Mouse (Mus musculus): Measurements from ENCODE around the gene A730071L15Rik. TPM values are rescaled to one million over a fixed set of nuclear protein-coding genes. Genes with fewer than 3 reads are reported as not detected.
A peak's percentile ranks its signal among the peaks of the same experiment; 100 is the strongest.

A730071L15Rik gene
- 2.4 TPM in 1 of 2 replicates, not detected in the other for total RNA-seq (2014; fragmentation: Nextera tagmentation)
- total RNA-seq (2017) = 0.17 and 0.71 TPM in 2 replicates
- polyA plus RNA-seq (2012) = not detected in 2 replicates

- no peaks in the 10 kb centered on the region for H3K9me3 ChIP-seq (replicated peaks)
- H3K27me3 ChIP-seq (ENCODE audit: insufficient read depth, low read length) = no peaks in the 10 kb centered on the region
- TF ChIP-seq POLR2AphosphoS5 (IDR thresholded peaks at IDR 0.05; ENCODE audit: insufficient replicate concordance, low read depth, low read length) = no peak
- no peak for TF ChIP-seq GATA2 (IDR thresholded peaks at IDR 0.05; ENCODE audit: borderline replicate concordance, low read depth, low read length)
- peaks cover 36% of the 10 kb centered on the region for H3K4me1 ChIP-seq (ENCODE audit: insufficient read depth, low read depth, low read length)
- no peak for ATAC-seq (ENCODE audit: extremely low read depth, insufficient number of reproducible peaks, low FRiP score, poor library complexity, severe bottlenecking)
- no peak for DNase-seq (ENCODE audit: low spot score)
- H3K4me3 ChIP-seq (ENCODE audit: low read depth, low read length) = peak within 1 kb of the TSS; percentile 99
- H3K36me3 ChIP-seq (replicated peaks) = peaks cover 32% of the 10 kb centered on the region
Observed at GRCm38 (mm10) chr11:6199410-6200086, at the start of gene A730071L15Rik. TSS of gene A730071L15Rik (plus strand) at chr11:6200029.

- DNase-seq (ENCODE audit: low spot score) (no peak), ATAC-seq (ENCODE audit: extremely low read depth, insufficient number of reproducible peaks, low FRiP score, poor library complexity, severe bottlenecking) (no peak)
- H3K36me3 ChIP-seq (replicated peaks) = peaks cover 44% of the 10 kb centered on the region
- TF ChIP-seq CTCF (IDR thresholded peaks at IDR 0.05; ENCODE audit: low read depth, low read length) = no peak
- TF ChIP-seq POLR2AphosphoS5 (IDR thresholded peaks at IDR 0.05; ENCODE audit: insufficient replicate concordance, low read depth, low read length) = no peak
- TF ChIP-seq GATA2 (IDR thresholded peaks at IDR 0.05; ENCODE audit: borderline replicate concordance, low read depth, low read length) = no peak
- no peak for TF ChIP-seq GATA1 (IDR thresholded peaks at IDR 0.05; ENCODE audit: borderline replicate concordance, low read length)
- no peaks in the 10 kb centered on the region for H3K9me3 ChIP-seq (replicated peaks)
- H3K4me1 ChIP-seq (ENCODE audit: insufficient read depth, low read depth, low read length) = peaks cover 15% of the 10 kb centered on the region
- no peaks in the 10 kb centered on the region for H3K27me3 ChIP-seq (ENCODE audit: insufficient read depth, low read length)
- no peak overlapping the region for H3K4me3 ChIP-seq (ENCODE audit: low read depth, low read length)
Observed at GRCm38 (mm10) chr11:6152864-6153263, 47.0 kb upstream of the A730071L15Rik start.

DNA sequence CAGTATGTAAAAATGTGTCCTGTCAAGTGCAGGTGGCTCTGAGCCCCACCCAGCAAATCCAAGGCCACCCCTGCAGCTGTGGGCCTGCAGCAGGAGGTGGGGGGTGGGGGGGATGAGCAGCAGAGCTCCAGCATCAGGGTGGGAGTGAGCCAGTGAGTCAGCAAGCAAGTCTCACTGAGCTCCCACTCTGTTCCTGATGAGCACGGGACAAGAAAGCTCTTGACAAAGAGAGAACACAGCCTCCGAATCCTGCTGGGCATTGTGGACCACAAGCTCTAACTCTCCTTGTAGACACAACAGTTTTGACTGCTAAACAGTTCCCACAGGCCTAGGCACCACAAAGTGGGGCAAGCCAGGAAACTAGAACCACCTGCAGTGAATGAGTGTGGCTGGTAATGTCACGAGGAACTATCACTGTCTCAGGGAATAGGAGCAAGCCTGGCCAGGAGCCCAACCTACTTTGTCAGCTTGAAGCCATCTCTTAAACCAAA, 45.6 kb upstream of the A730071L15Rik start:
- DNase-seq (ENCODE audit: low spot score) = peak; percentile 32
- peak; percentile 15; the same call in 1 of the 2 replicates for ATAC-seq (ENCODE audit: extremely low read depth, insufficient number of reproducible peaks, low FRiP score, poor library complexity, severe bottlenecking)
- Histone ChIP-seq H3K27me3 (ENCODE audit: insufficient read depth, low read length) (no peaks in the 10 kb centered on the region), H3K4me1 (ENCODE audit: insufficient read depth, low read depth, low read length) (peaks cover 15% of the 10 kb centered on the region), H3K4me3 (ENCODE audit: low read depth, low read length) (peak overlapping the region; percentile 13; the same call in 1 of the 2 replicates), H3K9me3 (replicated peaks) (no peaks in the 10 kb centered on the region), H3K36me3 (replicated peaks) (peaks cover 38% of the 10 kb centered on the region)
- no peak for TF ChIP-seq GATA1 (IDR thresholded peaks at IDR 0.05; ENCODE audit: borderline replicate concordance, low read length)
- no peak for TF ChIP-seq GATA2 (IDR thresholded peaks at IDR 0.05; ENCODE audit: borderline replicate concordance, low read depth, low read length)
- TF ChIP-seq TAL1 (conservative IDR thresholded peaks at IDR 0.05; ENCODE audit: low read depth, low read length) = no peak
- TF ChIP-seq CTCF (IDR thresholded peaks at IDR 0.05; ENCODE audit: low read depth, low read length) = no peak
- TF ChIP-seq POLR2AphosphoS5 (IDR thresholded peaks at IDR 0.05; ENCODE audit: insufficient replicate concordance, low read depth, low read length) = no peak

- H3K4me1 ChIP-seq (ENCODE audit: insufficient read depth, low read depth, low read length) = peaks cover 15% of the 10 kb centered on the region
- H3K36me3 ChIP-seq (replicated peaks) = peaks cover 26% of the 10 kb centered on the region
- no peaks in the 10 kb centered on the region for H3K27me3 ChIP-seq (ENCODE audit: insufficient read depth, low read length)
- DNase-seq (ENCODE audit: low spot score) (no peak), ATAC-seq (ENCODE audit: extremely low read depth, insufficient number of reproducible peaks, low FRiP score, poor library complexity, severe bottlenecking) (no peak)
- TF ChIP-seq GATA1 (IDR thresholded peaks at IDR 0.05; ENCODE audit: borderline replicate concordance, low read length) (no peak), POLR2AphosphoS5 (IDR thresholded peaks at IDR 0.05; ENCODE audit: insufficient replicate concordance, low read depth, low read length) (no peak), GATA2 (IDR thresholded peaks at IDR 0.05; ENCODE audit: borderline replicate concordance, low read depth, low read length) (no peak), TAL1 (conservative IDR thresholded peaks at IDR 0.05; ENCODE audit: low read depth, low read length) (no peak), CTCF (IDR thresholded peaks at IDR 0.05; ENCODE audit: low read depth, low read length) (no peak)
- no peak overlapping the region for H3K4me3 ChIP-seq (ENCODE audit: low read depth, low read length)
- no peaks in the 10 kb centered on the region for H3K9me3 ChIP-seq (replicated peaks)
Observed at GRCm38 (mm10) chr11:6156651-6157050, 43.2 kb upstream of the A730071L15Rik start.

- H3K27me3 ChIP-seq (ENCODE audit: insufficient read depth, low read length) = no peaks in the 10 kb centered on the region
- TF ChIP-seq GATA1 (IDR thresholded peaks at IDR 0.05; ENCODE audit: borderline replicate concordance, low read length) (no peak), CTCF (IDR thresholded peaks at IDR 0.05; ENCODE audit: low read depth, low read length) (no peak), TAL1 (conservative IDR thresholded peaks at IDR 0.05; ENCODE audit: low read depth, low read length) (no peak), GATA2 (IDR thresholded peaks at IDR 0.05; ENCODE audit: borderline replicate concordance, low read depth, low read length) (no peak), POLR2AphosphoS5 (IDR thresholded peaks at IDR 0.05; ENCODE audit: insufficient replicate concordance, low read depth, low read length) (no peak)
- H3K4me3 ChIP-seq (ENCODE audit: low read depth, low read length) = no peak overlapping the region
- H3K9me3 ChIP-seq (replicated peaks) = no peaks in the 10 kb centered on the region
- ATAC-seq (ENCODE audit: extremely low read depth, insufficient number of reproducible peaks, low FRiP score, poor library complexity, severe bottlenecking) (no peak), DNase-seq (ENCODE audit: low spot score) (no peak)
- H3K36me3 ChIP-seq (replicated peaks) = peaks cover 27% of the 10 kb centered on the region
- peaks cover 15% of the 10 kb centered on the region for H3K4me1 ChIP-seq (ENCODE audit: insufficient read depth, low read depth, low read length)
Observed at GRCm38 (mm10) chr11:6157119-6157518, 42.7 kb upstream of the A730071L15Rik start.

DNA sequence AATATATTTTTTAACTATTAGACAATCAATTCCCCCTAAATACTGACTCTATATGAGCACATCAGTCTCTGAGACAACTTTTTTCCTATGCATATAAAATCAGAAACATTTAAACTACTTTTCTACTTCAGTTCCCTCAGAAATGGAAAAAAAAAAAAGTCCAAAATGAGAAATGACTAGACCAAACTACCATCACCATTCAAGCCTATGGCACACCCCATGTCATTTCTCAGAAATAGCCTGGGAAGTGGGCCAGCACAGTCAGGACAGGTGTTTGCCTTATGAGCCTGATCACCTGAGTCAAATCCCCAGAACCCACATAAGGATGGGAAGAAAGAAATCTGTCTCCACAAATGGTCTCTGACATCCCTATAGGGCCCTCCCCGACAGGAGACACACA, 41.3 kb upstream of the A730071L15Rik start:
- H3K36me3 ChIP-seq (replicated peaks) = peaks cover 24% of the 10 kb centered on the region
- no peak for ATAC-seq (ENCODE audit: extremely low read depth, insufficient number of reproducible peaks, low FRiP score, poor library complexity, severe bottlenecking)
- H3K4me3 ChIP-seq (ENCODE audit: low read depth, low read length) = no peak overlapping the region
- peaks cover 15% of the 10 kb centered on the region for H3K4me1 ChIP-seq (ENCODE audit: insufficient read depth, low read depth, low read length)
- no peak for DNase-seq (ENCODE audit: low spot score)
- no peaks in the 10 kb centered on the region for H3K27me3 ChIP-seq (ENCODE audit: insufficient read depth, low read length)
- H3K9me3 ChIP-seq (replicated peaks) = no peaks in the 10 kb centered on the region
- no peak for TF ChIP-seq TAL1 (conservative IDR thresholded peaks at IDR 0.05; ENCODE audit: low read depth, low read length)
- no peak for TF ChIP-seq GATA2 (IDR thresholded peaks at IDR 0.05; ENCODE audit: borderline replicate concordance, low read depth, low read length)
- no peak for TF ChIP-seq POLR2AphosphoS5 (IDR thresholded peaks at IDR 0.05; ENCODE audit: insufficient replicate concordance, low read depth, low read length)
- TF ChIP-seq CTCF (IDR thresholded peaks at IDR 0.05; ENCODE audit: low read depth, low read length) = no peak
- no peak for TF ChIP-seq GATA1 (IDR thresholded peaks at IDR 0.05; ENCODE audit: borderline replicate concordance, low read length)
